7 mouse cellular contexts compared by ENCODE assay signal in genomic region chr10:81602741-81603151, GRCm38 (mm10). TPM values are rescaled to one million over a fixed set of nuclear protein-coding genes. Genes with fewer than 3 reads are reported as not detected.
DNase-seq lines count a peak whose midpoint lies in the region; ATAC-seq and TF ChIP-seq lines count a peak whose summit lies in the region.

No protein-coding gene starts in this region.

- H3K27ac ChIP-seq in kidney, postnatal 0 days = no peak overlapping the region
- no peak overlapping the region for H3K27ac ChIP-seq in kidney, embryonic 16.5 days (ENCODE audit: low read length)
- H3K27ac ChIP-seq in liver, embryonic 12.5 days = peak overlapping the region; percentile 22; the same call in 1 of the 2 replicates

- H3K4me3 ChIP-seq in kidney, postnatal 0 days (replicated peaks; ENCODE audit: low read depth, low read length) = no peak overlapping the region
- no peak overlapping the region for H3K4me3 ChIP-seq in kidney, embryonic 16.5 days (ENCODE audit: low read length)
- H3K4me3 ChIP-seq in liver, embryonic 12.5 days = no peak overlapping the region

- TF ChIP-seq CTCF in kidney, postnatal 0 days (IDR thresholded peaks at IDR 0.05; ENCODE audit: low read depth) = peak; percentile 77

- ATAC-seq in kidney, postnatal 0 days (replicated peaks; ENCODE audit: low FRiP score, low read depth) = no peak
- no peak for ATAC-seq in kidney, embryonic 16.5 days (ENCODE audit: low FRiP score, low TSS enrichment)
- no peak for ATAC-seq in liver, embryonic 12.5 days

- peaks cover 22% of the 10 kb centered on the region for H3K4me1 ChIP-seq in kidney, postnatal 0 days (replicated peaks; ENCODE audit: insufficient read depth, low read length)
- peaks cover 55% of the 10 kb centered on the region for H3K4me1 ChIP-seq in kidney, embryonic 16.5 days (ENCODE audit: insufficient read depth, low read length)
- H3K4me1 ChIP-seq in liver, embryonic 12.5 days = peaks cover 75% of the 10 kb centered on the region

- no peaks in the 10 kb centered on the region for H3K36me3 ChIP-seq in kidney, postnatal 0 days (ENCODE audit: insufficient read depth, low read length)
- H3K36me3 ChIP-seq in kidney, embryonic 16.5 days (ENCODE audit: insufficient read depth, low read length) = no peaks in the 10 kb centered on the region
- H3K36me3 ChIP-seq in liver, embryonic 12.5 days = no peaks in the 10 kb centered on the region
- no peaks in the 10 kb centered on the region for H3K36me3 ChIP-seq in splenic B cell, adult 2 months (ENCODE audit: control insufficient read depth, insufficient read depth, low read length, poor library complexity, severe bottlenecking)

- WGBS in kidney, postnatal 0 days = 22% methylated on average over 4 of the region's 4 CpGs
- 25% methylated on average over 4 of the region's 4 CpGs for WGBS in kidney, embryonic 16.5 days
- 17% methylated on average over 4 of the region's 4 CpGs for WGBS in liver, embryonic 12.5 days (ENCODE audit: insufficient replicate concordance)

- H3K9ac ChIP-seq in kidney, postnatal 0 days (ENCODE audit: low read depth, low read length) = no peak overlapping the region
- H3K9ac ChIP-seq in kidney, embryonic 16.5 days (replicated peaks; ENCODE audit: low read length) = no peak overlapping the region
- no peak overlapping the region for H3K9ac ChIP-seq in liver, embryonic 12.5 days

- DNase-seq in kidney, postnatal 0 days (ENCODE audit: low spot score) = peak; percentile 95
- peak; percentile 63 for DNase-seq in Muller cell, postnatal 12 days (ENCODE audit: inconsistent ontology term)
- DNase-seq in embryo, embryonic 10 days (ENCODE audit: low spot score) = peak; percentile 85
- peak; percentile 79 for DNase-seq in splenic B cell, adult 2 months (ENCODE audit: low read depth, low spot score)
- no peak for DNase-seq in right cerebral cortex, adult 18-20 months

- H3K9me3 ChIP-seq in kidney, postnatal 0 days (replicated peaks; ENCODE audit: low read length) = no peaks in the 10 kb centered on the region
- H3K9me3 ChIP-seq in kidney, embryonic 16.5 days (ENCODE audit: low read length) = no peaks in the 10 kb centered on the region
- no peaks in the 10 kb centered on the region for H3K9me3 ChIP-seq in liver, embryonic 12.5 days (replicated peaks)

- H3K27me3 ChIP-seq in kidney, postnatal 0 days (ENCODE audit: insufficient read depth, low read length) = no peaks in the 10 kb centered on the region
- no peaks in the 10 kb centered on the region for H3K27me3 ChIP-seq in kidney, embryonic 16.5 days (ENCODE audit: insufficient read depth, low read length)
- peaks cover 20% of the 10 kb centered on the region for H3K27me3 ChIP-seq in liver, embryonic 12.5 days (replicated peaks)
- H3K27me3 ChIP-seq in splenic B cell, adult 2 months (ENCODE audit: control insufficient read depth, insufficient read depth, low read length, poor library complexity, severe bottlenecking) = no peaks in the 10 kb centered on the region

- no peak overlapping the region for H3K4me2 ChIP-seq in kidney, postnatal 0 days (ENCODE audit: low read length)
- no peak overlapping the region for H3K4me2 ChIP-seq in kidney, embryonic 16.5 days (replicated peaks; ENCODE audit: low read depth, low read length)
- no peak overlapping the region for H3K4me2 ChIP-seq in liver, embryonic 12.5 days

RNA-seq across cellular contexts. Expression of gene Tle6, which starts 1.9 kb away (rescaled TPM):
- polyA plus RNA-seq in kidney, postnatal 0 days (2015; fragmentation: Nextera tagmentation; extraction: Ambion mirVana) = 7.3 and 9.4 TPM in 2 replicates
- polyA plus RNA-seq in kidney, embryonic 16.5 days (2015; fragmentation: Nextera tagmentation; extraction: Ambion mirVana) = 18.5 and 22.8 TPM in 2 replicates
- polyA plus RNA-seq in liver, embryonic 12.5 days (2016; fragmentation: Nextera tagmentation; extraction: Ambion mirVana) = 8.1 and 12.1 TPM in 2 replicates

RNA-seq across cellular contexts. Expression of gene BC025920, which starts 3.3 kb away (rescaled TPM):
- polyA plus RNA-seq in kidney, postnatal 0 days (2015; fragmentation: Nextera tagmentation; extraction: Ambion mirVana) = 0.33 and 0.37 TPM in 2 replicates
- 0.66 and 0.82 TPM in 2 replicates for polyA plus RNA-seq in kidney, embryonic 16.5 days (2015; fragmentation: Nextera tagmentation; extraction: Ambion mirVana)
- polyA plus RNA-seq in liver, embryonic 12.5 days (2016; fragmentation: Nextera tagmentation; extraction: Ambion mirVana) = 0.46 and 0.78 TPM in 2 replicates

RNA-seq across cellular contexts. Expression of gene Sirt6, which starts 24.9 kb away (rescaled TPM):
- 27.0 and 27.5 TPM in 2 replicates for polyA plus RNA-seq in kidney, postnatal 0 days (2015; fragmentation: Nextera tagmentation; extraction: Ambion mirVana)
- polyA plus RNA-seq in kidney, embryonic 16.5 days (2015; fragmentation: Nextera tagmentation; extraction: Ambion mirVana) = 41.8 and 48.4 TPM in 2 replicates
- polyA plus RNA-seq in liver, embryonic 12.5 days (2016; fragmentation: Nextera tagmentation; extraction: Ambion mirVana) = 12.7 and 14.7 TPM in 2 replicates

RNA-seq across cellular contexts. Expression of gene Ankrd24, which starts 25.6 kb away (rescaled TPM):
- polyA plus RNA-seq in kidney, postnatal 0 days (2015; fragmentation: Nextera tagmentation; extraction: Ambion mirVana) = 10.2 and 10.7 TPM in 2 replicates
- polyA plus RNA-seq in kidney, embryonic 16.5 days (2015; fragmentation: Nextera tagmentation; extraction: Ambion mirVana) = 16.0 and 17.6 TPM in 2 replicates
- polyA plus RNA-seq in liver, embryonic 12.5 days (2016; fragmentation: Nextera tagmentation; extraction: Ambion mirVana) = 3.8 and 4.5 TPM in 2 replicates

RNA-seq across cellular contexts. Expression of gene Tle2, which starts 28.4 kb away (rescaled TPM):
- 29.2 and 30.8 TPM in 2 replicates for polyA plus RNA-seq in kidney, postnatal 0 days (2015; fragmentation: Nextera tagmentation; extraction: Ambion mirVana)
- polyA plus RNA-seq in kidney, embryonic 16.5 days (2015; fragmentation: Nextera tagmentation; extraction: Ambion mirVana) = 41.0 and 52.0 TPM in 2 replicates
- polyA plus RNA-seq in liver, embryonic 12.5 days (2016; fragmentation: Nextera tagmentation; extraction: Ambion mirVana) = 4.8 and 5.1 TPM in 2 replicates
